Mouse (Mus musculus) thymus, adult 2 months (tissue): ENCODE results near the gene Fam163b.

ENCODE experiments used
- CTCF ChIP-seq: fragments of 200-500 bp; IDR thresholded peaks from 2 replicates; pipeline ENCODE4 v1.5.1; 2012; ENCODE audit warnings: mild to moderate bottlenecking, control low read depth, low read length, moderate library complexity, borderline replicate concordance; ENCODE audit not compliant: control insufficient read depth, poor library complexity, insufficient read depth; ENCODE audit errors: extremely low read depth
- POLR2A ChIP-seq: fragments of 200-500 bp; IDR thresholded peaks from 2 replicates; pipeline ENCODE4 v1.6.1; 2012; ENCODE audit warnings: mild to moderate bottlenecking, low read length, control low read depth, moderate library complexity; ENCODE audit not compliant: control insufficient read depth, poor library complexity, insufficient read depth; ENCODE audit errors: extremely low read depth

DNA sequence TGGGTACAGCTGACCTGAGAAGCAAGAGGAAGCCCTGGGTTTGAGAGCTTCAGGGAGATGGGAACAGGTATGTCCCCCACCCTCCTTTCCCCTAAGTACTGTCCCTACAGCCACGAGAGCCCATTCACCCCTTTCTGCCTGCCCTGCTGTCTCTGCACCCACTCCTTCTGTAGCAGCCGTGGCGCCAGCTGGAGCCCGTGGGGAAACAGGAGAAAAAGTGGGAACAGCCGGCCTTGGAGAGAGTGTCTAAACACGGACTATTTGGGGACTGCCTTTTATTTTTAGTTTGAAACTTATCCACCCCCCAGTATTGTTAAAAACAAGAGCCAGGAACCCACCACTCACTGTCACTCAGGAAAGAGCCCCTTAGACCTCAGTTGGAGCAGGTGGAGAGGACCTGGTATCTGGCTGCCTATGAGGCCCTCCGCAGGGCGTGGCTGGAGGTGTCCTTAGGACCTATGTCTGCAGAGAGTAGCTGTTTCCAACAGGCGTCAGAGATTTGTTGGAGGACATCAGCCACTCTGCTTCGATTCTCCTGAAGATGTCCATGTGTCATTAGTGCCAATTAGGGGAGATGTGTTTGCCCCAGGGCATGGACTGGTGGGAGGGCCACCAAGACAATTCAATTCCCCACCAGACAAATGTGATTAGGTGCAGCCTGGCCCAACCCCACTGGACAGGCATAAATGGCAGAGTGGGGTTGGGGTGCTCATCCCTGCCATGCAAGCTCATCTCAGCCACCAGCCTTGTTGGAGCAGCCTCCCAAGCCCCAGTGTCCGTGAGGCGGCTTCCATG is 22.7 kb upstream of the Fam163b start, which contains the start of gene Dbh:
- TF ChIP-seq CTCF: no peak
- TF ChIP-seq POLR2A: no peak
